Mouse (Mus musculus): ENCODE data around the gene Higd1c. TPM values are rescaled to one million over a fixed set of nuclear protein-coding genes. Genes with fewer than 3 reads are reported as not detected.
"Not testable (repeated sequence)": the region's sequence is repeated elsewhere in the genome, so short reads cannot be mapped to it uniquely, and the experiment has no call there.

Gene Higd1c
- polyA plus RNA-seq (2014; fragmentation: Nextera tagmentation; extraction: Ambion mirVana): not detected in 2 replicates

DNA sequence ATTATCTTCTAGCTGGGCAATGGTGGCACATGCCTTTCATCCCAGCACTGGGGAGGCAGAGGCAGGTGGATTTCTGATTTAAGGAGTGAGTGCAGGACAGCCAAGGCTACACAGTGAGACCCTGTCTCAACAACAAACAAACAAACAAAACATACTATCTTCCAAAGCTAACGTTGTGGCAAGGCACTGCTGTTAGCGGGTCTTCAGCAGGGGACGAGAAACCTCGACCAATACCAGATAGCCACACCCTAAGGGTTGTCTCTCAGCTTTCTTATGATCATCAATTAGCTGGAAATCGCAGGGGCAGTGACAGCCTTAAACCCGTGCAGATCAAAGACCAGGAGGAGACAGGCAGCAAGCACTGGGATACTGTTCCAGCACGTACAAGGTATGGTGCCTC lies at the start of gene Higd1c:
Gene Higd1c, plus strand, starts transcription at position 301 of the 400 bp plus-strand sequence.
- Histone ChIP-seq H3K4me1 (ENCODE audit: control insufficient read depth, insufficient read depth, low read length) (no peaks in the 10 kb centered on the region), H3K9ac (ENCODE audit: low read depth, low read length) (no peak within 1 kb of the TSS), H3K4me3 (ENCODE audit: low read depth, low read length) (no peak within 1 kb of the TSS), H3K27ac (ENCODE audit: low read depth, low read length) (no peak within 1 kb of the TSS), H3K27me3 (ENCODE audit: control insufficient read depth, insufficient read depth, low read length) (no peaks in the 10 kb centered on the region), H3K4me2 (no peak within 1 kb of the TSS), H3K36me3 (ENCODE audit: control insufficient read depth, insufficient read depth, low read length) (no peaks in the 10 kb centered on the region), H3K9me3 (replicated peaks; ENCODE audit: control insufficient read depth, low read length) (no peaks in the 10 kb centered on the region)
- WGBS (ENCODE audit: insufficient replicate concordance): 58% methylated on average over 7 of the region's 7 CpGs
- ATAC-seq (replicated peaks; ENCODE audit: insufficient number of reproducible peaks, low FRiP score, low TSS enrichment): no peak

DNA sequence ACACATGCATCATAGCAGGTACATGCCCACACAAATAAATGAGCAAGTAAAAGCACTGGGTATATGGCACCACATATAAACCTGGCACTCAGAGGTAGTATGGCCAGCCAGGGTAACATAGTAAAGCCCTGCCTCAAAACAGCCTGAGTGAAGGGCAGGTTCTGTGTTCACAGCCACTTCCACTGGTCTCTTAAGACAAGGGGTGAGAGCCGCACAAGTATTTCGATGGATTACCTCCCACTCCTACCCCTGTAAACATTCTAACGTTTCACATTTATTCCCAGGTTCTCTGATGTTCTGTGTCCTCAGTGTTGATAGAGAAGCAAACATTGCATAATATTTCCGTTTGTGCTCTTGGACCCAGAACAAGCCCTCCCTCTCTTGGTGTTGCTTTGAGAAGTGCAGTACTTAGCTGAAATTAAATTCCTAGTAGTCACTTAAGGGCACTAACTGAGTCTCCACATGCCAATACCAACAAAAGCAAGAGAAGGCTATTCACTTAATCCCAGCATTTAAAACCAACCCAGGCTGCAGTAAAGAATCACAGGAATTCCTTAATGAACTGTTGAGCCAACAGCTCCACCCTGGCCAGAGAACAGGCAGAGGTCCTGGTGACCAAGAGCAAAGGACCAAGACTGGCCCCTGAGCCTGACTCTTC lies 46.2 kb upstream of the Higd1c start:
- H3K9ac ChIP-seq (ENCODE audit: low read depth, low read length); H3K4me3 ChIP-seq (ENCODE audit: low read depth, low read length); H3K9me3 ChIP-seq (replicated peaks; ENCODE audit: control insufficient read depth, low read length); H3K27ac ChIP-seq (ENCODE audit: low read depth, low read length); ATAC-seq (replicated peaks; ENCODE audit: insufficient number of reproducible peaks, low FRiP score, low TSS enrichment); H3K4me2 ChIP-seq; H3K36me3 ChIP-seq (ENCODE audit: control insufficient read depth, insufficient read depth, low read length); H3K4me1 ChIP-seq (ENCODE audit: control insufficient read depth, insufficient read depth, low read length); H3K27me3 ChIP-seq (ENCODE audit: control insufficient read depth, insufficient read depth, low read length): not testable (repeated sequence)
- WGBS (ENCODE audit: insufficient replicate concordance): 77% methylated on average over 4 of the region's 4 CpGs

- Histone ChIP-seq H3K9ac (ENCODE audit: low read depth, low read length) (no peak overlapping the region), H3K27ac (ENCODE audit: low read depth, low read length) (no peak overlapping the region), H3K4me3 (ENCODE audit: low read depth, low read length) (no peak overlapping the region), H3K4me2 (no peak overlapping the region), H3K4me1 (ENCODE audit: control insufficient read depth, insufficient read depth, low read length) (no peaks in the 10 kb centered on the region), H3K36me3 (ENCODE audit: control insufficient read depth, insufficient read depth, low read length) (no peaks in the 10 kb centered on the region), H3K27me3 (ENCODE audit: control insufficient read depth, insufficient read depth, low read length) (no peaks in the 10 kb centered on the region), H3K9me3 (replicated peaks; ENCODE audit: control insufficient read depth, low read length) (no peaks in the 10 kb centered on the region)
- no peak for ATAC-seq (replicated peaks; ENCODE audit: insufficient number of reproducible peaks, low FRiP score, low TSS enrichment)
- WGBS (ENCODE audit: insufficient replicate concordance): 63% methylated on average over 1 of the region's 1 CpGs
Observed at GRCm38 (mm10) chr15:100319884-100320283, 44.5 kb upstream of the Higd1c start.

- Histone ChIP-seq H3K27ac (ENCODE audit: low read depth, low read length) (no peak overlapping the region), H3K27me3 (ENCODE audit: control insufficient read depth, insufficient read depth, low read length) (no peaks in the 10 kb centered on the region), H3K36me3 (ENCODE audit: control insufficient read depth, insufficient read depth, low read length) (no peaks in the 10 kb centered on the region), H3K4me1 (ENCODE audit: control insufficient read depth, insufficient read depth, low read length) (no peaks in the 10 kb centered on the region), H3K4me3 (ENCODE audit: low read depth, low read length) (no peak overlapping the region), H3K4me2 (no peak overlapping the region), H3K9me3 (replicated peaks; ENCODE audit: control insufficient read depth, low read length) (no peaks in the 10 kb centered on the region), H3K9ac (ENCODE audit: low read depth, low read length) (no peak overlapping the region)
- ATAC-seq (replicated peaks; ENCODE audit: insufficient number of reproducible peaks, low FRiP score, low TSS enrichment): no peak
- WGBS (ENCODE audit: insufficient replicate concordance): 70% methylated on average over 9 of the region's 9 CpGs
Observed at GRCm38 (mm10) chr15:100320295-100320905, 43.9 kb upstream of the Higd1c start.

GRCm38 (mm10) chr15:100321134-100321533 lies 43.2 kb upstream of the Higd1c start:
- Histone ChIP-seq H3K9ac (ENCODE audit: low read depth, low read length) (no peak overlapping the region), H3K4me2 (no peak overlapping the region), H3K4me3 (ENCODE audit: low read depth, low read length) (no peak overlapping the region), H3K36me3 (ENCODE audit: control insufficient read depth, insufficient read depth, low read length) (no peaks in the 10 kb centered on the region), H3K27me3 (ENCODE audit: control insufficient read depth, insufficient read depth, low read length) (no peaks in the 10 kb centered on the region), H3K9me3 (replicated peaks; ENCODE audit: control insufficient read depth, low read length) (no peaks in the 10 kb centered on the region), H3K4me1 (ENCODE audit: control insufficient read depth, insufficient read depth, low read length) (no peaks in the 10 kb centered on the region), H3K27ac (ENCODE audit: low read depth, low read length) (no peak overlapping the region)
- no peak for ATAC-seq (replicated peaks; ENCODE audit: insufficient number of reproducible peaks, low FRiP score, low TSS enrichment)
- WGBS (ENCODE audit: insufficient replicate concordance): 46% methylated on average over 5 of the region's 5 CpGs

GRCm38 (mm10) chr15:100324021-100324591 lies 40.2 kb upstream of the Higd1c start:
- Histone ChIP-seq H3K9me3 (replicated peaks; ENCODE audit: control insufficient read depth, low read length) (no peaks in the 10 kb centered on the region), H3K27ac (ENCODE audit: low read depth, low read length) (no peak overlapping the region), H3K36me3 (ENCODE audit: control insufficient read depth, insufficient read depth, low read length) (no peaks in the 10 kb centered on the region), H3K27me3 (ENCODE audit: control insufficient read depth, insufficient read depth, low read length) (no peaks in the 10 kb centered on the region), H3K9ac (ENCODE audit: low read depth, low read length) (no peak overlapping the region), H3K4me2 (no peak overlapping the region), H3K4me1 (ENCODE audit: control insufficient read depth, insufficient read depth, low read length) (no peaks in the 10 kb centered on the region), H3K4me3 (ENCODE audit: low read depth, low read length) (no peak overlapping the region)
- no peak for ATAC-seq (replicated peaks; ENCODE audit: insufficient number of reproducible peaks, low FRiP score, low TSS enrichment)
- 69% methylated on average over 12 of the region's 12 CpGs for WGBS (ENCODE audit: insufficient replicate concordance)

DNA sequence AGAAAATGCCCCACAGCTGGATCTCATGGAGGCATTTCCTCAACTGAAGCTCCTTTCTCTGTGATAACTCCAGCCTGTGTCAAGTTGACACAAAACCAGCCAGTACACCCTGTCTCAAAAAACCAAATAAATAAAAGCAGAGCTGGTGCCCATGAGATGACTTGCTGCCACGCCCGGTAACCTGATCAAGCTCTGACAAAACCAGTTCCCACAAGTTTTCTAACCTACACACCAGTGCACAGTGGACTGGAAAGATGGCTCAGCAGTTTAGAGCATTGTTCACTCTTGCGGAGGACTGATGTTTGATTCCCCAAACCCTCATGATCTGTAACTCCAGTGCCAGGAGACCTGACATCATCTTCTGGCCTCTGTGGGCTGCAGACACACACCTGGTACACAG lies 39.1 kb upstream of the Higd1c start:
- no peak overlapping the region for H3K9ac ChIP-seq (ENCODE audit: low read depth, low read length)

GRCm38 (mm10) chr15:100328089-100328488 lies 36.3 kb upstream of the Higd1c start:
- not testable (repeated sequence) for H3K4me3 ChIP-seq (ENCODE audit: low read depth, low read length); ATAC-seq (replicated peaks; ENCODE audit: insufficient number of reproducible peaks, low FRiP score, low TSS enrichment); H3K36me3 ChIP-seq (ENCODE audit: control insufficient read depth, insufficient read depth, low read length); H3K27me3 ChIP-seq (ENCODE audit: control insufficient read depth, insufficient read depth, low read length); H3K9ac ChIP-seq (ENCODE audit: low read depth, low read length); H3K4me1 ChIP-seq (ENCODE audit: control insufficient read depth, insufficient read depth, low read length); H3K9me3 ChIP-seq (replicated peaks; ENCODE audit: control insufficient read depth, low read length); H3K4me2 ChIP-seq; H3K27ac ChIP-seq (ENCODE audit: low read depth, low read length)
- 58% methylated on average over 3 of the region's 4 CpGs for WGBS (ENCODE audit: insufficient replicate concordance)

More for the DNA sequence above, 39.1 kb upstream of the Higd1c start:
- no peak overlapping the region for H3K27ac ChIP-seq (ENCODE audit: low read depth, low read length)
- H3K4me3 ChIP-seq (ENCODE audit: low read depth, low read length): no peak overlapping the region
- no peak overlapping the region for H3K4me2 ChIP-seq
- H3K27me3 ChIP-seq (ENCODE audit: control insufficient read depth, insufficient read depth, low read length): no peaks in the 10 kb centered on the region
- 85% methylated on average over 3 of the region's 3 CpGs for WGBS (ENCODE audit: insufficient replicate concordance)
- H3K4me1 ChIP-seq (ENCODE audit: control insufficient read depth, insufficient read depth, low read length): no peaks in the 10 kb centered on the region
- H3K36me3 ChIP-seq (ENCODE audit: control insufficient read depth, insufficient read depth, low read length): no peaks in the 10 kb centered on the region
- ATAC-seq (replicated peaks; ENCODE audit: insufficient number of reproducible peaks, low FRiP score, low TSS enrichment): no peak
- no peaks in the 10 kb centered on the region for H3K9me3 ChIP-seq (replicated peaks; ENCODE audit: control insufficient read depth, low read length)

Data from heart, embryonic 11.5 days (tissue).